Mouse (Mus musculus): ENCODE data around the gene Mmp28. TPM values are rescaled to one million over a fixed set of nuclear protein-coding genes. Genes with fewer than 3 reads are reported as not detected.

Mmp28 gene
- polyA plus RNA-seq, 1 experiment from 2014 or later: 3.3 TPM

Other genes with a start within 250 kb of the Mmp28 start
- 3.1 and 3.9 TPM in 2 replicates for gene Slfn14, start 176.3 kb downstream of the Mmp28 start, polyA plus RNA-seq (2014; fragmentation: Nextera tagmentation; extraction: Ambion mirVana)
- 51.5 and 66.1 TPM in 2 replicates for gene Ap2b1, start 164.0 kb downstream of the Mmp28 start, polyA plus RNA-seq (2014; fragmentation: Nextera tagmentation; extraction: Ambion mirVana)
- 9.6 and 9.7 TPM in 2 replicates for gene Pex12, start 160.5 kb downstream of the Mmp28 start, polyA plus RNA-seq (2014; fragmentation: Nextera tagmentation; extraction: Ambion mirVana)
- gene Rasl10b, start 53.9 kb downstream of the Mmp28 start, polyA plus RNA-seq (2014; fragmentation: Nextera tagmentation; extraction: Ambion mirVana): 4.4 and 5.3 TPM in 2 replicates
- gene Gas2l2, start 33.6 kb downstream of the Mmp28 start, polyA plus RNA-seq (2014; fragmentation: Nextera tagmentation; extraction: Ambion mirVana): 0.10 and 0.14 TPM in 2 replicates
- 2.1 and 2.3 TPM in 2 replicates for gene 1700020L24Rik, start 25.4 kb downstream of the Mmp28 start, polyA plus RNA-seq (2014; fragmentation: Nextera tagmentation; extraction: Ambion mirVana)
- 6.0 and 15.1 TPM in 2 replicates for gene Taf15, start 10.0 kb upstream of the Mmp28 start, polyA plus RNA-seq (2014; fragmentation: Nextera tagmentation; extraction: Ambion mirVana)
- not detected in 2 replicates for gene Heatr9, start 59.1 kb upstream of the Mmp28 start, polyA plus RNA-seq (2014; fragmentation: Nextera tagmentation; extraction: Ambion mirVana)
- 0.35 TPM in 1 of 2 replicates, not detected in the other for gene Ccl5, start 67.4 kb upstream of the Mmp28 start, polyA plus RNA-seq (2014; fragmentation: Nextera tagmentation; extraction: Ambion mirVana)
- gene Ccl9, start 115.6 kb upstream of the Mmp28 start, polyA plus RNA-seq (2014; fragmentation: Nextera tagmentation; extraction: Ambion mirVana): 0.48 and 1.2 TPM in 2 replicates
- gene Ccl6, start 130.0 kb upstream of the Mmp28 start, polyA plus RNA-seq (2014; fragmentation: Nextera tagmentation; extraction: Ambion mirVana): 0.65 and 0.97 TPM in 2 replicates
- not detected in 2 replicates for gene Rpl9-ps1, start 182.6 kb upstream of the Mmp28 start, polyA plus RNA-seq (2014; fragmentation: Nextera tagmentation; extraction: Ambion mirVana)
- gene Ccl3, start 186.3 kb upstream of the Mmp28 start, polyA plus RNA-seq (2014; fragmentation: Nextera tagmentation; extraction: Ambion mirVana): 1.4 and 1.5 TPM in 2 replicates
- 0.26 TPM in 1 of 2 replicates, not detected in the other for gene Ccl4, start 199.5 kb upstream of the Mmp28 start, polyA plus RNA-seq (2014; fragmentation: Nextera tagmentation; extraction: Ambion mirVana)
- gene Wfdc17, start 240.9 kb upstream of the Mmp28 start, polyA plus RNA-seq (2014; fragmentation: Nextera tagmentation; extraction: Ambion mirVana): 0.66 TPM in 1 of 2 replicates, not detected in the other
- 1.6 TPM in 2 replicates for gene Wfdc18, start 245.9 kb upstream of the Mmp28 start, polyA plus RNA-seq (2014; fragmentation: Nextera tagmentation; extraction: Ambion mirVana)

Measured in heart, embryonic 11.5 days (tissue).